Mouse (Mus musculus): Measurements from ENCODE around the gene Gm10300. TPM values are rescaled to one million over a fixed set of nuclear protein-coding genes. Genes with fewer than 3 reads are reported as not detected.

The Gm10300 gene
- polyA plus RNA-seq, 1 experiment from 2014 or later: not detected

DNA sequence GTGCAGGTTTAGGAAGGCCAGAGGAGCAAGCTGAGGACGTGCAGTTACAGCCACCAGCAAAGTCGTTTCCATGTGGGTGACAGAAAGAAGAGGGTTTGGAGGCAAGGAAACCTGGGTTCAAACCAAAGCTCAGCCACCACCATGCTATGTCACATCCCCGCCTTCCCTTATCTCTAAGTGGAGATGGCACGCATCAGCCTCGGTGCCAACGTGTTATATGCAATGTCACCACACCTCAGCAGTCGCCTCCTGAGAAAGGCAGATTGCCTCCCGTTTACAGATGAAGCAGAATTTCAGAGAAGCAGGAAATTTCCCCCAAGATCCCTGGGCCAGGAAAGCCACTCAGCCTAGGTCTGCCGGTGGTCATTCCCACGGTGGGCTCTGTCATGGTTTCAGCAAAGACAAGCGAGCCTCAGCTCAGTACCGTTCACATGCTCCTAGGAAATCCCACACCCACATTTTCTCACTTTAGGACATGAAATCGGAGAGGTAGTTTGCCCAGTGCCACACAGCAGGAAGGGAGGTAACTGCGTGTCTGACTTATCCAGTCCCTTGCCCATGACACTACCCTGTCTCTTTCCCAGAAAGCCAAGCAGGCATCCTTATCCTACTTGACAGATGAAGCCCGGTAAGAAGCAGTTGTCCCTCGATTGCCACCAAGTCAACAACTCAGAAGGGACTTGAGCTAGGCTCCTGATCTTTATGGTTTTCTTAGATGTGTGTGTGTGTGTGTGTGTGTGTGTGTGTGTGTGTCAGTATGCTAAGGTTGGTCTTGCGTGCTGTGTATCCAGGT is 14.3 kb upstream of the Gm10300 start:
- WGBS: 72% methylated on average over 17 of the region's 17 CpGs
- DNase-seq (ENCODE audit: low spot score): no peak
- Histone ChIP-seq H3K4me1 (peaks cover 12% of the 10 kb centered on the region), H3K27ac (replicated peaks) (no peak overlapping the region), H3K4me3 (no peak overlapping the region), H3K9me3 (no peaks in the 10 kb centered on the region), H3K27me3 (replicated peaks; ENCODE audit: low read depth, poor library complexity, severe bottlenecking) (no peaks in the 10 kb centered on the region), H3K36me3 (replicated peaks) (no peaks in the 10 kb centered on the region)

DNA sequence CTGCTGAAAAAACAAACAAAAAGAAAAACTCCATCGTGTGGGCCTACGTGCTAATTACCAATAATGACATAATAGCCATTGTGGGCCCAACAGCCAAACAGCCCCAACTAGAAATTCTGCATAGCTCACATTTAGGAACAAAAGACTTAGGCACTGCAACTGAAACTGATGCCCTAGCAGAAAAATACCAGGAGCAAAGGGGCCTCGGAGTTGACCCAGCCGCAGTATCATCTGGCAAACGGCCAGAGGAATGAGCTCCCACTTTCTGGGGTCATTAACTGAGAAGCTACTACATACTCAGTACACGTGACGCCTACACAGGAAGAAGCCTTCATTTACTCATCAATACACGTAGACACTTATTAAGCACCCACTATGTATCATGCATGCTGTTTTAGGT is 12.2 kb upstream of the Gm10300 start:
- H3K27me3 ChIP-seq (replicated peaks; ENCODE audit: low read depth, poor library complexity, severe bottlenecking): 0 out of 2 replicates have a peak, but pooled peaks cover 4% of the 10 kb centered on the region
- peaks cover 25% of the 10 kb centered on the region for H3K4me1 ChIP-seq
- no peak overlapping the region; the same call in 1 of the 2 replicates for H3K27ac ChIP-seq (replicated peaks)
- H3K9me3 ChIP-seq: no peaks in the 10 kb centered on the region
- DNase-seq (ENCODE audit: low spot score): no peak
- 60% methylated on average over 8 of the region's 8 CpGs for WGBS
- no peaks in the 10 kb centered on the region for H3K36me3 ChIP-seq (replicated peaks)
- H3K4me3 ChIP-seq: no peak overlapping the region

DNA sequence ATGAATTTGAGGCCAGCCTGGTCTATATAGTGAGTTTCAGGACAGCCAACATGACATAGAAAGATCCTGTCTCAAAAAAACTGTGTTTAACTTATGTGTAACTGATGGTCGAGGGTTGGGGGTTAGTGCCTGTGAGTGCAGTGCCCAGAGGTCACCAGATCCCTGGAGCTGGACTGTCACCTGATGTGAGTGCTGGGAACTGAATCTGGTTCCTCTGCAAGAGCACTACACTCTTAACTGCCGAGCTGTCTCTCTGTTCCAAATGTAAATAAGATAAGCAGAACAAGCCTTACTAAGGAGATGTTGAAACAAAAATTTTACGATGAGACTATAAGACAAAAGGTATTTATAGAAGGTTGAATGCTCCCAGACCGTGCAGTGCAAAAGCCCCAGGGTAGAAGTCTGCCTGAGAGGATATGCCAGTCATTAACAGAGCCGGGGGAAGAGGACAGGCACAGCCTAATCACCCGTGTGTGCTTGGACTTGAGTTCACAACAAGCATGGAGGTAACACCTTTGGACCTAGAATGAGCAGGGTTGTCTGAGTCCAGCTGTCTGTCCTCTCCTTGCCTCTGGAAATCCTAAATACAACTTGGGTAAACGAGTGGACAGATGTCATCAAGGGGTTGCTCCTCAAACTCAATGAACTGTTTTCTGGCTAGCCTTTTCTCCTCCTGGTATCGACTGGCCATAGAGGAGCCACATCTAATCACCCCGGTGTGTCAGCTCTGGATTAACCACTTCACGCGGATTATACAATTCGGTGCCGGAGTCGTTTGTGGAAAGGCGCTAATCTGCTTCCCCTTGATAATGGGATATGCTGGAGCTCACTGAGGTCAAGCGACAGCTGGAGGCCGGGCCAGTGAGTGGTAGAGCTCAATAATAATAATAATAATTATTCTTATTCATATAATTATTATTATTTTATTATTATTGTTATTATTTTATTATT is 11.3 kb upstream of the Gm10300 start:
- no peak overlapping the region for H3K27ac ChIP-seq (replicated peaks)
- H3K36me3 ChIP-seq (replicated peaks): no peaks in the 10 kb centered on the region
- H3K9me3 ChIP-seq: no peaks in the 10 kb centered on the region
- peaks cover 26% of the 10 kb centered on the region for H3K4me1 ChIP-seq
- no peak for DNase-seq (ENCODE audit: low spot score)
- H3K4me3 ChIP-seq: no peak overlapping the region
- 0 out of 2 replicates have a peak, but pooled peaks cover 4% of the 10 kb centered on the region for H3K27me3 ChIP-seq (replicated peaks; ENCODE audit: low read depth, poor library complexity, severe bottlenecking)
- WGBS: 76% methylated on average over 17 of the region's 17 CpGs

DNA sequence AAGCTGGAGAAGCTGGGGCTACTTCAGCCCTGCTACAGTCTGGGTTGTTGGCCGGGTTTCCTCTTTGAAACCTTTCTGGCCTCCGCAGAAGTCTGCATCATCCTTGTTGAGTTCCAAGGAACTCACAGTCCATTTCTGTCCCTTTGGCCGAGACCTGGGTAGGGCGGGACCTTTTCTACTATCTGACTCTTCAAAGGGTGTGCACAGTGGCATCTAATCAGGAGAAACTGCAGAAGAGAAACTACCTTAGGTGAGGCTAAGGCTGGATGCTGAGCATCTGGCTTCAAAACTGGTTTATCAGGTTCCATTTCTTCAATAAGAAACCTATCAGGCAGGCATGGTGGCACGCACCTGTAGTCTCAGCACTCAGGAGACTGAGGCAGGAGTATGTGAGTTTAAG is 9.9 kb upstream of the Gm10300 start:
- Histone ChIP-seq H3K4me1 (peaks cover 29% of the 10 kb centered on the region), H3K4me3 (no peak overlapping the region), H3K36me3 (replicated peaks) (no peaks in the 10 kb centered on the region), H3K9me3 (no peaks in the 10 kb centered on the region), H3K27ac (replicated peaks) (no peak overlapping the region), H3K27me3 (replicated peaks; ENCODE audit: low read depth, poor library complexity, severe bottlenecking) (0 out of 2 replicates have a peak, but pooled peaks cover 4% of the 10 kb centered on the region)
- DNase-seq (ENCODE audit: low spot score): no peak
- WGBS: 88% methylated on average over 5 of the region's 5 CpGs

DNA sequence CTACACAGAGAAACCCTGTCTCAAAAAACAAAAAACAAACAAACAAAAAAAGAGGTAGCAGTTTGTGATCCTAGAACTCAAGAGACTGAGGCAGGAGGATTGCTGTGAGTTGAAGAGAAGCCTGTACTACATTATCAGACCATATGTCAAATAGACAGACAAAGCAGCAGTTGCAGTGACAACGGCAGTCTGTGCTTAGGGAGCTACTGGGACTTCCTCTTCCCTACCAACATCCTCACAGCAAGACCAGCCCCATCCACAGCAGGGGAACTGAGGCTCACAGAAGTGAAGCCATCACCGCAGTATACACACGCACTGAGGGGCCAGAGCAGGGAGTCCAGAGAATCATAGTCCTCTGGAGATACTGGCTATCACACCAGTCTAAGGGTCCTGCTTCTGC is 8.9 kb upstream of the Gm10300 start:
- no peak overlapping the region for H3K27ac ChIP-seq (replicated peaks)
- no peak for DNase-seq (ENCODE audit: low spot score)
- no peak overlapping the region for H3K4me3 ChIP-seq
- 0 out of 2 replicates have a peak, but pooled peaks cover 4% of the 10 kb centered on the region for H3K27me3 ChIP-seq (replicated peaks; ENCODE audit: low read depth, poor library complexity, severe bottlenecking)
- H3K4me1 ChIP-seq: peaks cover 28% of the 10 kb centered on the region
- 0 out of 2 replicates have a peak, but pooled peaks cover under 1% of the 10 kb centered on the region for H3K36me3 ChIP-seq (replicated peaks)
- WGBS: 69% methylated on average over 3 of the region's 3 CpGs
- H3K9me3 ChIP-seq: no peaks in the 10 kb centered on the region

DNA sequence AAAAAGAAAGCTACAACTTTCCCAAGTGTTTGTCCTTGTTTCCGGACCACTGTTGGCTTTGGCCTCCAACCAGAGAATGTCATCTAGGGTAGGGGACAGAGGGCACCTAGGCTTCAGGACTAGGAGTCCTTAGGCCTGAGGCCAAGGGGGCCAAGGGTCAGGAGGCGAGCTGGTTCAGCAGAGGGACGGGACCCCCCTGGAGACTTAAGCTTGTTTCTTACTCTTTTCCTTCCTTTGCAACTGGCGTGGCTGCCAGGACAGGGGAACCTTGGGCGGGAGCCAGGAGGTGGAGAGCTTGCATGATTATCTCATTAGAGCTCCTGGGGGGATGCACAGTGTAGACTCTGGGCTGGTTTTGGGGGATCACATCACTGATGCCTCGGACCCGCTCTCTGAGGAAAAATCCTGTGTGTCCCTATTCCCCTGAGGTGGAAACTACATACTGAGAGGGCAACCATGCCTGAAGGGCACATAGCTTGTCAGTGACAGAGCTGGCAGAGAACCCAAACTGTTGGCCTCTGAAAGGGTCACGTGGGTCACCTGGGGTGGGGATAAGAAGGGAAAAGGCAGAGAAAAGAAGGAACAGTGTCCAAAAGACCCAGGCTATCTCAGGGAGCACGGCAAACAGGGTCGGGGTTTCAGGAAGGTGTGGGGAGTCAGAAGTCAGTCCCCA is 8.3 kb upstream of the Gm10300 start:
- Histone ChIP-seq H3K27me3 (replicated peaks; ENCODE audit: low read depth, poor library complexity, severe bottlenecking) (0 out of 2 replicates have a peak, but pooled peaks cover 4% of the 10 kb centered on the region), H3K4me1 (peaks cover 32% of the 10 kb centered on the region), H3K9me3 (no peaks in the 10 kb centered on the region), H3K27ac (replicated peaks) (no peak overlapping the region), H3K36me3 (replicated peaks) (0 out of 2 replicates have a peak, but pooled peaks cover 2% of the 10 kb centered on the region), H3K4me3 (no peak overlapping the region)
- 58% methylated on average over 10 of the region's 10 CpGs for WGBS
- DNase-seq (ENCODE audit: low spot score): no peak

DNA sequence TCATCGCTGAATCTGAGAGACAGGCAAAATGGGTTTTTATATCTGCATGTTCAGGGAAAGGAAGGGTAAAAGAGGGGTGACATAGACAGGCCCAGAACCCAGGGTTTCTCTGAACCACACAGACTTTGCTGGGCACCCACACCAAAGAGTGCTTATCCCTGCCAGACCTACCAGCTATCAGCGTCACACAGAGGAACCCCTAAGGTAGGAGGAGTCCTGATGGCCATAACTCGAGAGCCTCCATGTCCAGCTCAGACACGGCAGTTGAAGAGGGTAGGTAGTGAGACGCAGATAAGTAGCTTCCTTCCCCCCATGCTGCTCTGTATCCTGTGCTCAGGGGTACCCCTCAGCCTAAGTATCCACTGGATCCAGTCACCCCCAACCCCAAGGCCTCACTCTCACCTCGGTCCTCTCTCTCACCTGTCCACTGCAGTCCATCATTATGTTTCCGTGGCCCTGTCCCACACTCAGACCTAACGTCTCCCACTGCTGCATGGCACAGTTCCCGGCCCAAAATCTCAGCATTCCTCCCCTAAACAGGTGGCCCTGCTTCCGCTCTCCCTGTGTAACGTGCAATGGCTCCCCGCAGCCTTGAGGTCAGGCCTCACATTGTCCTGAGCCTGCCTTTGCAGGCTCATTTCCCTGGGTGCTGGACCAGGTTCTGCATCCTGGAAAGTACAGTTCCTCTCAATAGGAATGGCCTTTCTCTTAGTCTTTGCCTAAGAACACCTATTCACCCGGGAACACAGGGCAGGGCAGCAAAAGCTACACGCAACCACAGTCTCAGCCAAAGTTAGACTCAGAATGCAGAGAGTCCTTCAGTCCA is 7.2 kb upstream of the Gm10300 start:
- Histone ChIP-seq H3K36me3 (replicated peaks) (0 out of 2 replicates have a peak, but pooled peaks cover 2% of the 10 kb centered on the region), H3K27ac (replicated peaks) (no peak overlapping the region), H3K9me3 (no peaks in the 10 kb centered on the region), H3K27me3 (replicated peaks; ENCODE audit: low read depth, poor library complexity, severe bottlenecking) (peaks cover 11% of the 10 kb centered on the region; the same call in 1 of the 2 replicates), H3K4me3 (no peak overlapping the region), H3K4me1 (peaks cover 30% of the 10 kb centered on the region)
- DNase-seq (ENCODE audit: low spot score): no peak
- 85% methylated on average over 14 of the region's 14 CpGs for WGBS

DNA sequence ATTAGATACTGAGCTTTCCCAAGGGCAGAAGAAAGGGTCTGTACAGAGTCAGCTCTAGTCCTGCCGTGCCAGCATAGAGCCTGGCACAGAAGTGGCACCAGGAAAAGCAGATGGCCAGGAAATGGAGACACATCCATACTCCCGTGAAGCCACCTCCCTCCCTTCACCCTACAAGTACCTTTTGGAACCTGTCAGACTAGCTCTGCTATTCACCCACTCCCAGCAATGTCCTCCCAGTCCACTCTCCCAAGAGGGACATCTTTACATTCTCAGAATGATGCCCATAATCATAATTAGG is 6.6 kb upstream of the Gm10300 start:
- Histone ChIP-seq H3K9me3 (no peaks in the 10 kb centered on the region), H3K27ac (replicated peaks) (no peak overlapping the region), H3K36me3 (replicated peaks) (0 out of 2 replicates have a peak, but pooled peaks cover 2% of the 10 kb centered on the region), H3K4me1 (peaks cover 28% of the 10 kb centered on the region), H3K27me3 (replicated peaks; ENCODE audit: low read depth, poor library complexity, severe bottlenecking) (peaks cover 17% of the 10 kb centered on the region), H3K4me3 (no peak overlapping the region)
- DNase-seq (ENCODE audit: low spot score): no peak
- 88% methylated on average over 2 of the region's 2 CpGs for WGBS

DNA sequence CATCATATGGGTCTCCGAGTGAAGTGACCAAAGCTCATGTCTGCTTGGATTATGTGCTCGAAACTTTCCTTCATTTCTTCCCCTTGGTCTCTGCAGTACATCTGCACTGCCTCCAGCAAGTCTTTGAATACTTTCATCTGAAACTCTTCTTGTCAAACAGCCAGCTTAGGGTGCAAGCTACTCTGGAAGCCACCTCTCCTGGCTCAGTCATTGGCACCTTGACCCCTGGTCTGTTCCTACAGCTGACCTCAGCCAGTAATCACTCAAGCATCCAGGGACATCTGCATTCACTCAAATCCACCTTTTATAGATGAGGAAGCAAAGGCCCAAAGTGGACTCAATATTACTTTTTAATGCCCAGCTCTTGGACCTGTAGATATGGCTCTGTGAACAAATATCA is 2.8 kb upstream of the Gm10300 start:
- 0 out of 2 replicates have a peak, but pooled peaks cover 2% of the 10 kb centered on the region for H3K36me3 ChIP-seq (replicated peaks)
- DNase-seq (ENCODE audit: low spot score): no peak
- WGBS: 93% methylated on average over 2 of the region's 2 CpGs
- no peak overlapping the region for H3K27ac ChIP-seq (replicated peaks)
- peaks cover 39% of the 10 kb centered on the region for H3K27me3 ChIP-seq (replicated peaks; ENCODE audit: low read depth, poor library complexity, severe bottlenecking)
- H3K9me3 ChIP-seq: no peaks in the 10 kb centered on the region
- peaks cover 52% of the 10 kb centered on the region for H3K4me1 ChIP-seq
- H3K4me3 ChIP-seq: no peak overlapping the region

DNA sequence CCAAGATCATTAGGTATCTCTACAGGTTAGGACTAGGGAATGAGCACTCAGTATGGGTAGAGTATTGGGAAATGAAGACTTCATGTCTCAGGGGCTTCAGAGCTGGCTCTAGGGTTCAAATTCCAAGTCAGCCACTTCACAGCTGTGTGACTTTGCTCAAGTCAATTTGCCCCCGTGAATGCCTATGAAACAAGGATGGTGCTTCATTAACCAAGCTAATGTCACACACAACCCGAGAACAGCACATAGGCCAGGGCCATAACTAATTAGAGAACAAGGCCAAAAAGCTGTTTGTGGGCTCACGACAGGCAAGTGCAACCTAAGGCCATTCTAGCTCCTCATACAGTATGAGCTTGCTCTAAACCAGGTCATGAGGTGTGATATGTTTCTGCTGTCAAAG is 2.3 kb upstream of the Gm10300 start:
- peaks cover 42% of the 10 kb centered on the region for H3K27me3 ChIP-seq (replicated peaks; ENCODE audit: low read depth, poor library complexity, severe bottlenecking)
- H3K4me3 ChIP-seq: no peak overlapping the region
- no peaks in the 10 kb centered on the region for H3K9me3 ChIP-seq
- 0 out of 2 replicates have a peak, but pooled peaks cover 2% of the 10 kb centered on the region for H3K36me3 ChIP-seq (replicated peaks)
- no peak for DNase-seq (ENCODE audit: low spot score)
- H3K27ac ChIP-seq (replicated peaks): no peak overlapping the region
- WGBS: 76% methylated on average over 3 of the region's 3 CpGs
- H3K4me1 ChIP-seq: peaks cover 55% of the 10 kb centered on the region

DNA sequence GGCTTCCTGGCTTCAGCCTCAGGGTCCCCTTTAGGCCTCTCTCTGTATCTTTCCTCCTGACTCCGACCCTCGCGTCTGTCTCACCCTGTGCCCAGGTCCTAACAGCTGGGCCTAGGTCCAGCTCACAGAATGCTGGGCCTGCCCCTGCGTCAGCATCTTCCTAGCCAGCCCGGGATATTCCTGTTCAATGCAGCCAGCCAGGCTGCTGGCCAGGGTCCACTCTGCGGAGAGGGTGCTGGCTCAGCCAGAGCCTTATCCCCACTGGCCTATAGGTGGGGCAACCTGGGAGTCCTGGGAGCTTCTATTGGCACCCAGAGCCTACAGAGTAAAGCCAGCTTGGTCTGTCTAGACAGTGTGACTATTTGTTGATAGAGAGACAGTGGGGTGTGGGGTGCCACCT is 1.6 kb upstream of the Gm10300 start:
- Histone ChIP-seq H3K4me3 (peak overlapping the region; percentile 89; the same call in 1 of the 2 replicates), H3K36me3 (replicated peaks) (0 out of 2 replicates have a peak, but pooled peaks cover 2% of the 10 kb centered on the region), H3K27me3 (replicated peaks; ENCODE audit: low read depth, poor library complexity, severe bottlenecking) (peaks cover 50% of the 10 kb centered on the region), H3K27ac (replicated peaks) (0 out of 2 replicates have a peak overlapping the region, but pooled peaks have one; percentile 81), H3K4me1 (peaks cover 59% of the 10 kb centered on the region), H3K9me3 (no peaks in the 10 kb centered on the region)
- WGBS: 65% methylated on average over 6 of the region's 6 CpGs
- no peak for DNase-seq (ENCODE audit: low spot score)
